Mouse (Mus musculus): ENCODE data around the gene Brdt. TPM values are rescaled to one million over a fixed set of nuclear protein-coding genes. Genes with fewer than 3 reads are reported as not detected.

Brdt gene
- total RNA-seq, 2 experiments from 2014 or later = 0.15 to 0.49 TPM

- DNase-seq = no peak
Measured at GRCm38 (mm10) chr5:107412285-107412684, 81.3 kb downstream of the Brdt start.

GRCm38 (mm10) chr5:107415098-107415497 is 84.1 kb downstream of the Brdt start:
- DNase-seq = no peak

- DNase-seq = no peak
Measured at GRCm38 (mm10) chr5:107421676-107422075, 90.7 kb downstream of the Brdt start.

- DNase-seq = no peak
Measured at GRCm38 (mm10) chr5:107431249-107431648, 100.3 kb downstream of the Brdt start, which contains the start of gene Lpcat2b. Gene Lpcat2b, plus strand, starts transcription at chr5:107431549.

- no peak for DNase-seq
Measured at GRCm38 (mm10) chr5:107434001-107434400, 103.0 kb downstream of the Brdt start.

GRCm38 (mm10) chr5:107436185-107436584 is 105.2 kb downstream of the Brdt start:
- no peak for DNase-seq

Other genes with a start within 250 kb of the Brdt start
- 10 to 100 TPM; 36.4 to 44.5 TPM for gene Tgfbr3, start 41.5 kb upstream of the Brdt start, total RNA-seq (2021)
- under 1 TPM in 1 of 2 experiments, not detected in 1; 0.60 TPM for gene Ephx4, start 71.6 kb downstream of the Brdt start, total RNA-seq (2021)
- not detected for gene Lpcat2b, start 100.4 kb downstream of the Brdt start, total RNA-seq (2021)
- 1 to 10 TPM; 4.2 to 6.5 TPM for gene Btbd8, start 106.8 kb downstream of the Brdt start, total RNA-seq (2021)
- not detected for gene Gm42669, start 176.5 kb downstream of the Brdt start, total RNA-seq (2021)
- not detected for gene 1700028K03Rik, start 203.6 kb downstream of the Brdt start, total RNA-seq (2021)

Data from heart, adult 18-20 months (tissue).